Mouse (Mus musculus) lung, adult 2 months (tissue): ENCODE measurements around the gene Tstd3.

Experiments used
- CTCF ChIP-seq: fragments of 200-500 bp; IDR thresholded peaks from 2 replicates; pipeline ENCODE4 v1.5.1; 2011; ENCODE audit warnings: mild to moderate bottlenecking, low read length, control low read depth; ENCODE audit not compliant: insufficient read depth
- POLR2A ChIP-seq: fragments of 200-500 bp; IDR thresholded peaks from 2 replicates; pipeline ENCODE4 v1.6.1; 2011; ENCODE audit warnings: low read depth, mild to moderate bottlenecking, control low read depth, low read length, borderline replicate concordance; ENCODE audit errors: extremely low read depth

- TF ChIP-seq POLR2A = no peak
- no peak for TF ChIP-seq CTCF
Observed at GRCm38 (mm10) chr4:21722752-21723334, 44.2 kb downstream of the Tstd3 start.
